Mouse (Mus musculus) hindbrain, embryonic 16.5 days (tissue): ENCODE measurements at regions not wholly inside any gene's neighbourhood (a gene's known extent, or its start where the extent isn't known, plus 50 kb on each side); places are given as distances from the start of the nearest gene placed in this dataset.

Source experiments
- ATAC-seq: fragments of 200-750 bp; cut with Nextera tagmentation; 2 replicates; pipeline ENCODE4 v1.8.0; 2017; ENCODE audit warnings: moderate TSS enrichment, moderate library complexity
- H3K27ac ChIP-seq: fragments of 300-500 bp; sonication (generic); 2 replicates; pipeline ENCODE4 v1.5.1; 2014; ENCODE audit warnings: low read depth, mild to moderate bottlenecking, control low read depth, low read length, moderate library complexity
- H3K27me3 ChIP-seq: fragments of 300-500 bp; sonication (generic); replicated peaks from 2 replicates; pipeline ENCODE4 v1.6.1; 2014; ENCODE audit warnings: low read length; ENCODE audit not compliant: control insufficient read depth, insufficient read depth
- H3K36me3 ChIP-seq: fragments of 300-500 bp; sonication (generic); 2 replicates; pipeline ENCODE4 v1.6.1; 2014; ENCODE audit warnings: mild to moderate bottlenecking, low read length, moderate library complexity, mixed read lengths; ENCODE audit not compliant: control insufficient read depth, insufficient read depth
- H3K4me1 ChIP-seq: fragments of 300-500 bp; sonication (generic); 2 replicates; pipeline ENCODE4 v1.6.1; 2014; ENCODE audit warnings: low read depth, low read length; ENCODE audit not compliant: control insufficient read depth, insufficient read depth
- H3K4me2 ChIP-seq: fragments of 300-500 bp; sonication (generic); 2 replicates; pipeline ENCODE4 v1.6.1; 2014; ENCODE audit warnings: mild to moderate bottlenecking, low read length, control low read depth, moderate library complexity
- H3K4me3 ChIP-seq: fragments of 300-500 bp; sonication (generic); 2 replicates; pipeline ENCODE4 v1.5.1; 2014; ENCODE audit warnings: mild to moderate bottlenecking, low read length, control low read depth, moderate library complexity
- H3K9ac ChIP-seq: fragments of 300-500 bp; sonication (generic); 2 replicates; pipeline ENCODE4 v1.6.1; 2014; ENCODE audit warnings: low read depth, mild to moderate bottlenecking, control low read depth, low read length, moderate library complexity
- H3K9me3 ChIP-seq: fragments of 300-500 bp; sonication (generic); 2 replicates; pipeline ENCODE4 v1.6.1; 2014; ENCODE audit warnings: mild to moderate bottlenecking, low read length, moderate library complexity; ENCODE audit not compliant: control insufficient read depth
- WGBS: fragments of 180-500 bp; shearing (Covaris S2); extraction: QIAGEN DNeasy Blood & Tissue Kit; methylation state at CpG from one replicate; pipeline ENCODE4 v1.1.7; 2014; 5-methylcytosine and 5-hydroxymethylcytosine counted together

DNA sequence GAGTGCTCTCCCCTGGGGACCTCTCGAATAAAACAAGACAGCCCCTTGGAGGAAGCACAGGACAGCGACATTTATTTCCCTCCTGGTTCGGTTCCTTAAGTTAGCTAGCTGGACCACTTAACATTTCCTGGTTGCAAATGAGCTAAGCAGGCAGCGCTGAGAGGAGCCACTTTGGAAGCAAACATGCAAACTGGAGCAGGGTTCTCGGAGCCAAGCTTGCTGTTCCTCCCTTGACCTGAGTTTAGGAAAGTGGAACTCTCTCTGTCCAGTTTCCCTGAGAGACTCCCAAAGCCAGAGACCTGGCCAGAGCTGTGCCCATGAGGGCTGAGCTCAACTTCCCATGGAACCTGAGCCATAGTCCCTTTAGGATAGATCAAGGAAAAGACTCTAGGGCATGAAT lies 219.4 kb upstream of the Mgmt start:
- Histone ChIP-seq H3K36me3 (no peaks in the 10 kb centered on the region), H3K27me3 (peaks cover 3% of the 10 kb centered on the region; the same call in 1 of the 2 replicates), H3K4me3 (no peak overlapping the region), H3K4me1 (peaks cover 4% of the 10 kb centered on the region; the same call in 1 of the 2 replicates), H3K9me3 (no peaks in the 10 kb centered on the region), H3K27ac (no peak overlapping the region), H3K9ac (no peak overlapping the region), H3K4me2 (no peak overlapping the region)
- no peak for ATAC-seq
- 48% methylated on average over 5 of the region's 5 CpGs for WGBS

- 31% methylated on average over 6 of the region's 6 CpGs for WGBS
- no peaks in the 10 kb centered on the region for H3K9me3 ChIP-seq
- no peak for ATAC-seq
- H3K27me3 ChIP-seq = peaks cover 3% of the 10 kb centered on the region; the same call in 1 of the 2 replicates
- H3K4me3 ChIP-seq = no peak overlapping the region
- H3K4me1 ChIP-seq = peaks cover 4% of the 10 kb centered on the region; the same call in 1 of the 2 replicates
- no peaks in the 10 kb centered on the region for H3K36me3 ChIP-seq
- no peak overlapping the region for H3K4me2 ChIP-seq
- H3K9ac ChIP-seq = no peak overlapping the region
- H3K27ac ChIP-seq = no peak overlapping the region
These were observed 218.3 kb upstream of the Mgmt start for GRCm38 (mm10) chr7:136676104-136676503.

GRCm38 (mm10) chr7:136676987-136677545 lies 217.3 kb upstream of the Mgmt start:
- H3K27ac ChIP-seq = no peak overlapping the region
- H3K36me3 ChIP-seq = no peaks in the 10 kb centered on the region
- peak overlapping the region; percentile 26; the same call in 1 of the 2 replicates for H3K4me2 ChIP-seq
- no peaks in the 10 kb centered on the region for H3K9me3 ChIP-seq
- no peak overlapping the region for H3K9ac ChIP-seq
- no peak overlapping the region for H3K4me3 ChIP-seq
- no peak for ATAC-seq
- WGBS = 47% methylated on average over 17 of the region's 17 CpGs
- H3K4me1 ChIP-seq = peaks cover 4% of the 10 kb centered on the region; the same call in 1 of the 2 replicates
- peaks cover 3% of the 10 kb centered on the region; the same call in 1 of the 2 replicates for H3K27me3 ChIP-seq

DNA sequence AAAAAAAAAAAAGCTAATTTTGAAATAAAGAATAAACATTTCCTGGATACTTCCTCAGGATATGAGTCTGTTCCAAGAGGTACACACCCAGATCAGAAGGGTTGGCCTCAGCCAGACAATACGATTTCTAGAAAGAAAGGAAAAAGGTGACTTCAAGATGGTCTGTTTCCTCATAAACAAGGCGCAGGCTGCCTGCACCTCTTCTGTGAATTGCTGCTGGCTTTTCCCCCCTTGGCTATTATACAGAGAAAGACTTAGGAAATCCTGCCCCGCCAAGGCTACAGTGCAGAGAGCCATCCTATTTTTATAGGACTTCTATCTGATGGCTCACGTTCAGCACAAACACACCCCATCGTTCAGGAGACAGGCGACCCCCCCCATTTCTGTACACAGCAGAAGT lies 204.8 kb upstream of the Mgmt start:
- no peak overlapping the region for H3K9ac ChIP-seq
- H3K4me1 ChIP-seq = peaks cover 8% of the 10 kb centered on the region
- H3K27ac ChIP-seq = no peak overlapping the region
- ATAC-seq = no peak
- H3K4me3 ChIP-seq = no peak overlapping the region
- 34% methylated on average over 6 of the region's 6 CpGs for WGBS
- no peaks in the 10 kb centered on the region for H3K36me3 ChIP-seq
- peak overlapping the region; percentile 42 for H3K4me2 ChIP-seq
- no peaks in the 10 kb centered on the region for H3K9me3 ChIP-seq
- H3K27me3 ChIP-seq = no peaks in the 10 kb centered on the region

- Histone ChIP-seq H3K27me3 (no peaks in the 10 kb centered on the region), H3K4me2 (no peak overlapping the region), H3K4me1 (no peaks in the 10 kb centered on the region), H3K36me3 (no peaks in the 10 kb centered on the region), H3K9me3 (no peaks in the 10 kb centered on the region), H3K4me3 (no peak overlapping the region), H3K9ac (no peak overlapping the region), H3K27ac (no peak overlapping the region)
- no peak for ATAC-seq
- WGBS = 84% methylated on average over 1 of the region's 1 CpGs
These were observed 188.2 kb upstream of the Mgmt start for GRCm38 (mm10) chr7:136706246-136706645.

- H3K27ac ChIP-seq = no peak overlapping the region
- H3K4me3 ChIP-seq = no peak overlapping the region
- H3K4me1 ChIP-seq = no peaks in the 10 kb centered on the region
- ATAC-seq = no peak
- no peak overlapping the region for H3K9ac ChIP-seq
- 79% methylated on average over 12 of the region's 12 CpGs for WGBS
- H3K27me3 ChIP-seq = no peaks in the 10 kb centered on the region
- no peak overlapping the region for H3K4me2 ChIP-seq
- H3K36me3 ChIP-seq = no peaks in the 10 kb centered on the region
- H3K9me3 ChIP-seq = no peaks in the 10 kb centered on the region
These were observed 187.0 kb upstream of the Mgmt start for GRCm38 (mm10) chr7:136707200-136708003.

DNA sequence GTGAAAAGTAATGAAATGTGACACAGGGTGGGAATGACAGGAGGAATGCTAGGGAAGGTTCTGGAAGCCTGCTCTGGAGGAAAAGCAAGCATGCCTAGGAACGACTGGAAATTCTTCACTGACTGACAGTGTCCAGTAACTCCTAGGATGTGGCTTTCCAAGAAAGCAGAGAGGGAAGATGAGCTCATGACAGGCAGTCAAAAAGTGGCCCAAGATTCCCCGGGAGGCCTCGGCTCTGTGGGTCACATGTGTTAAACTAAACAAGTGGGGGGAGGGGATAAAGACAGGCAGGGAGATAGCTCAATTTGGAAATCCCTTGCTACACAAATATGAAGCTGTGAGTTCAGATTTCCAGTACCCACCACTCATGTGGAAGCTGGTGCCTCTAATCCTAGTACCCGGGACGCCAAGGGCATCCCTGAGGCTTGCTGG lies 186.4 kb upstream of the Mgmt start:
- no peaks in the 10 kb centered on the region for H3K27me3 ChIP-seq
- H3K4me2 ChIP-seq = no peak overlapping the region
- H3K4me1 ChIP-seq = no peaks in the 10 kb centered on the region; the same call in 1 of the 2 replicates
- H3K9me3 ChIP-seq = no peaks in the 10 kb centered on the region
- no peak overlapping the region for H3K4me3 ChIP-seq
- H3K36me3 ChIP-seq = no peaks in the 10 kb centered on the region
- no peak for ATAC-seq
- H3K27ac ChIP-seq = no peak overlapping the region
- H3K9ac ChIP-seq = no peak overlapping the region
- WGBS = 66% methylated on average over 5 of the region's 5 CpGs

GRCm38 (mm10) chr7:136710653-136711052 lies 183.8 kb upstream of the Mgmt start:
- no peaks in the 10 kb centered on the region; the same call in 1 of the 2 replicates for H3K4me1 ChIP-seq
- no peak overlapping the region for H3K27ac ChIP-seq
- no peak overlapping the region for H3K4me2 ChIP-seq
- no peak overlapping the region for H3K4me3 ChIP-seq
- 76% methylated on average over 3 of the region's 3 CpGs for WGBS
- H3K36me3 ChIP-seq = no peaks in the 10 kb centered on the region
- ATAC-seq = no peak
- H3K9me3 ChIP-seq = no peaks in the 10 kb centered on the region
- H3K9ac ChIP-seq = no peak overlapping the region
- H3K27me3 ChIP-seq = no peaks in the 10 kb centered on the region

DNA sequence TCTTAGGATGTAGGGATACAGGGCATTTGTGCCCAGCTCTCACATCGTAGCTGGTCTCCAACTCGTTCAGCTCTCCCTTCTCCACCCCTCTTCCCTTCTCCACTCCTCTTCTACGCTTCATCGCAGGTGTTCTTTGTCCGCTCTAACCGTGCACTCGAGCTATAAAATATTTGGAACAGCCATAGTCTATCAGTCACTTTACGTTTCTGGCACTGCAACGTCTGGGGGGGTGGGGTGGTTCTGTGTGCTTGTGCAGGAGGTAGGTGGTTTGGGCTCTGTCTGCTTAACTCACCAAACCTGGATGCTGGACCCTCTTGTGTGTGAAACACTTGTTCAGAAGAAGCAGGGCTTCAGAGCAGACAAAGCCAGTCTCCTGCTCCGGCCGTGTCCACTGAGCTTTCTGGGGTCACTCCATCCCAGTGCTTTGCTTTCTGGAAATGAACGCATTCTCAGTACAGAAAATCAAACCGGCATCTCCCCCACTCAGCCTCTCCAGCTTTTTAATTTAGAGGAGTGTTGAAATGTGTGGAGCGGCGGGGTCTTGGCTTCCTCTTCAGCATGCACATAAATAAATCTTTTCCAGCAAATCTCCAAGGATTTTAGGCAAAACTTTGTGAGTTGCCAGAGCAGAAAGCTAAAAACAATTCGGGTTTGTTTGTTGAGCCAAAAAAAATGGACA lies 181.3 kb upstream of the Mgmt start:
- ATAC-seq = no peak
- Histone ChIP-seq H3K4me3 (no peak overlapping the region), H3K4me1 (no peaks in the 10 kb centered on the region; the same call in 1 of the 2 replicates), H3K27me3 (no peaks in the 10 kb centered on the region), H3K9me3 (no peaks in the 10 kb centered on the region), H3K9ac (no peak overlapping the region), H3K36me3 (no peaks in the 10 kb centered on the region), H3K4me2 (no peak overlapping the region), H3K27ac (0 out of 2 replicates have a peak overlapping the region, but pooled peaks have one; percentile 17)
- WGBS = 73% methylated on average over 16 of the region's 16 CpGs
